Mouse (Mus musculus) testis, adult 2 months (tissue): ENCODE data around the gene Cyp2d12. TPM values are rescaled to one million over a fixed set of nuclear protein-coding genes. Genes with fewer than 3 reads are reported as not detected.
"Not testable (repeated sequence)": the region's sequence is repeated elsewhere in the genome, so short reads cannot be mapped to it uniquely, and the experiment has no call there.

Source experiments
- H3K27ac ChIP-seq: fragments of 200-500 bp; 2 replicates; pipeline ENCODE4 v1.5.1; 2012; ENCODE audit warnings: low read depth, low read length; ENCODE audit not compliant: control insufficient read depth, insufficient read depth
- H3K27me3 ChIP-seq: fragments of 200-500 bp; 2 replicates; pipeline ENCODE4 v1.6.1; 2012; ENCODE audit warnings: mild to moderate bottlenecking, low read length, moderate library complexity; ENCODE audit not compliant: control insufficient read depth, insufficient read depth
- H3K36me3 ChIP-seq: fragments of 200-500 bp; 2 replicates; pipeline ENCODE4 v1.6.1; 2012; ENCODE audit warnings: mild to moderate bottlenecking, low read length; ENCODE audit not compliant: control insufficient read depth, insufficient read depth
- H3K4me1 ChIP-seq: fragments of 200-500 bp; 2 replicates; pipeline ENCODE4 v1.6.1; 2012; ENCODE audit warnings: low read length; ENCODE audit not compliant: control insufficient read depth, insufficient read depth
- H3K4me3 ChIP-seq: fragments of 200-500 bp; 2 replicates; pipeline ENCODE4 v1.5.1; 2012; ENCODE audit warnings: low read depth, mild to moderate bottlenecking, low read length, moderate library complexity, mixed read lengths; ENCODE audit not compliant: control insufficient read depth
- CTCF ChIP-seq: fragments of 200-500 bp; IDR thresholded peaks from 2 replicates; pipeline ENCODE4 v1.5.1; 2012; ENCODE audit warnings: low read depth, mild to moderate bottlenecking, inconsistent platforms, low read length, moderate library complexity; ENCODE audit not compliant: control insufficient read depth, insufficient read depth, insufficient replicate concordance
- POLR2A ChIP-seq: fragments of 200-500 bp; IDR thresholded peaks from 2 replicates; pipeline ENCODE4 v1.6.1; 2012; ENCODE audit warnings: low read depth, mild to moderate bottlenecking, inconsistent platforms, low read length, moderate library complexity; ENCODE audit not compliant: control insufficient read depth
- polyA plus RNA-seq: library from polyadenylated mRNA; depleted of rRNA; stranded (reverse); fragments of >200 nt; gene quantifications from 2 replicates; pipeline ENCODE4 v1.2.3, GENCODE M21; 2012; rRNA removed

Gene Cyp2d12
- polyA plus RNA-seq, 1 experiment = not detected

DNA sequence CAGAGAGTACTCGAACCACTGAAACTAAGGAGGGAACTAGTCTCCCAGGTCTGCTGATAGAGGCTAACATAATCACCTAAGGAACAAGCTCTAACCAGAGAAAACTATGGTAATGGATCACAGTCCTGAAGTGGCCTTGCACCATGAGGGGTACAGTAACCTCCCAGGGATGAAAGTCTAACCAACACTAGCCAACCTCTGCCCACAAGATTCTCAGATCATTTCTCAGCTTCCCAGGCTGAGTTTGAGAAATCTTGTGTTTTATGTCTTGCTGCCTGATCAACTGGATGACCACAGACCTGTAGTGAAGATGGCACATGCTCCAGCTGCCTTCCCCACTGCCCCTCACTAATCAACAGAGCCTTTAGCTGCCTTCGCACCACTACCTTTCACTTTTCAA, 1.7 kb upstream of the Cyp2d12 start:
- H3K36me3 ChIP-seq, H3K27me3 ChIP-seq, H3K4me3 ChIP-seq, H3K4me1 ChIP-seq, H3K27ac ChIP-seq: not testable (repeated sequence)

DNA sequence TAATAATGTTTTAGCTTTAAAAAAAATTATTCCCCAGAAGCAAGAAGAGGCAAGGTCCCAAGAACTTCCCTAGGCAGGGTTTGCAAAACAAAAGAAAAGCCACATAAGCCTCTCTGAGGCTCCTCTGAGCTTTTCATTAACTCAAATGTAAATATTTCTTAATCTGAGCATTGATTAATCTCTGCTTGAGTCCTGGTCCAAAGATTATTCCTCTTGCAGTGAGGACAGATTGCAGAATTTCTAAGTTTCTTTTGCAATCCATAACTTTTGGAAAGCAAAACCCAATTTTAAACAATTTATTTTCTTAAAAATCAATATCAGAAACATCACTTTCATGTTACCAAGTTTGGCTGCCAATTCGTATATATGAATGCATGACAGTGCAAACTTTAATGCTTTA, 18.0 kb downstream of the Cyp2d12 start:
- H3K27me3 ChIP-seq = no peaks in the 10 kb centered on the region

DNA sequence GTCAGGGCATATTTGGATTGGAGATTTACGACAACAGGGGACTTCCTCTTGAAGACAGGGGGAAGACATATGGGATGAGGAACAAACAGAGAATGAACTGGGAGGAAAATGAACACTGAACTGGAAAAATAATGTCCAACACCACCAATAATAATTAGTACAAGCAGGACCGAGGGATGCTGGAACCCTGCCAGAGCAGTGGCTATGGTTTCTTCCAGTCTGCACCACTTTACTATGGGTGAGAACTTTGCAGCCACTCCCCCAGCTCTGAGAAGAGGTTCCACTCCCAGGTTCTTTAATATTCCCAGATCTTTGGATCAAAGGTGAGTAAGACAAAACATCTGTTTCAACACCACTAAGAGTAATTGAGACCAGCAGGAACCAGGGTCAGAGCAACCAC, 24.2 kb downstream of the Cyp2d12 start:
- Histone ChIP-seq H3K4me1 (peaks cover 6% of the 10 kb centered on the region), H3K27me3 (no peaks in the 10 kb centered on the region), H3K36me3 (no peaks in the 10 kb centered on the region), H3K27ac (no peak overlapping the region), H3K4me3 (no peak overlapping the region)
- no peak for TF ChIP-seq POLR2A
- TF ChIP-seq CTCF = no peak

More for the DNA sequence above, 18.0 kb downstream of the Cyp2d12 start:
- Histone ChIP-seq H3K36me3 (no peaks in the 10 kb centered on the region), H3K27ac (no peak overlapping the region), H3K4me1 (no peaks in the 10 kb centered on the region), H3K4me3 (no peak overlapping the region)
- TF ChIP-seq CTCF = no peak
- no peak for TF ChIP-seq POLR2A

DNA sequence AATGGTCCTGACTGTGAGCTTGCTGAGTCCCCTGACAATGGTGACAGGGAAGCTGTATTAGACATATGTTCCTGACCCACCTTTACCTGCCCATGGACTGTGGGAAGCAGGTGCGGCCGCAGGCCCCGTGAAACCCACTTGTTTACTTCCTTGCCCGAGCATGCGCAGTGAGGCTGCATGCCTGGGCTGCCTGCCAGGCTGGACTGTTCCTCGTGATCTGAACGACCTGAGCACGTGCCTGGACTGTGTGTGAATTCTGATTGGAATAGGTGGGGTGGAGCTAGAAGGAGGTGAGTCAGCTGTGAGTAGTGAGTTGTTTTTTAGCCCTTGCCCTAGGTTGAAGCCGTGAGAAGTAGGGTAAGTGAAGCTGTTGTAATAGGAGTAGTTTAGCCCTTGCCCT, 27.7 kb downstream of the Cyp2d12 start:
- Histone ChIP-seq H3K36me3 (no peaks in the 10 kb centered on the region), H3K27me3 (no peaks in the 10 kb centered on the region), H3K4me1 (peaks cover 6% of the 10 kb centered on the region), H3K27ac (no peak overlapping the region), H3K4me3 (peak overlapping the region; percentile 42; the same call in 1 of the 2 replicates)
- TF ChIP-seq POLR2A (no peak), CTCF (no peak)

Other genes starting within 250 kb of the Cyp2d12 start
- gene Naga, start 216.1 kb upstream of the Cyp2d12 start, polyA plus RNA-seq = 45.3 and 48.9 TPM in 2 replicates
- gene Pheta2, start 216.1 kb upstream of the Cyp2d12 start, polyA plus RNA-seq = 5.0 and 5.5 TPM in 2 replicates
- 129 and 140 TPM in 2 replicates for gene Smdt1, start 216.1 kb upstream of the Cyp2d12 start, polyA plus RNA-seq
- 240 and 246 TPM in 2 replicates for gene Ndufa6, start 200.8 kb upstream of the Cyp2d12 start, polyA plus RNA-seq
- 9.9 and 11.0 TPM in 2 replicates for gene Cyp2d22, start 174.8 kb upstream of the Cyp2d12 start, polyA plus RNA-seq
- not detected in 2 replicates for gene Cyp2d11, start 161.1 kb upstream of the Cyp2d12 start, polyA plus RNA-seq
- gene Cyp2d10, start 147.9 kb upstream of the Cyp2d12 start, polyA plus RNA-seq = 0.10 TPM in 1 of 2 replicates, not detected in the other
- gene Cyp2d9, start 121.6 kb upstream of the Cyp2d12 start, polyA plus RNA-seq = not detected in 2 replicates
- not detected in 2 replicates for gene Cyp2d34, start 65.9 kb downstream of the Cyp2d12 start, polyA plus RNA-seq
- gene Cyp2d40, start 209.1 kb downstream of the Cyp2d12 start, polyA plus RNA-seq = not detected in 2 replicates
- 28.8 and 33.4 TPM in 2 replicates for gene Cyp2d26, start 239.2 kb downstream of the Cyp2d12 start, polyA plus RNA-seq